Mouse (Mus musculus): ENCODE measurements around the gene Vinac1. TPM values are rescaled to one million over a fixed set of nuclear protein-coding genes. Genes with fewer than 3 reads are reported as not detected.
A peak's percentile ranks its signal among the peaks of the same experiment; 100 is the strongest.

The Vinac1 gene
- polyA plus RNA-seq (2015; fragmentation: Nextera tagmentation; extraction: Ambion mirVana): 0.09 and 0.20 TPM in 2 replicates

- no peaks in the 10 kb centered on the region for H3K9me3 ChIP-seq
- peak within 1 kb of the TSS; percentile 24; the same call in 1 of the 2 replicates for H3K27ac ChIP-seq
These were observed at the start of gene Vinac1 for GRCm38 (mm10) chr2:129047811-129048210. TSS of gene Vinac1 (minus strand) at chr2:129048172.

GRCm38 (mm10) chr2:129093926-129094724 is 46.2 kb upstream of the Vinac1 start:
- no peak for ATAC-seq (ENCODE audit: borderline replicate concordance, extremely low read depth, low FRiP score, low TSS enrichment)

More at GRCm38 (mm10) chr2:129047811-129048210, at the start of gene Vinac1:
- Histone ChIP-seq H3K27me3 (no peaks in the 10 kb centered on the region), H3K4me2 (no peak within 1 kb of the TSS), H3K36me3 (no peaks in the 10 kb centered on the region), H3K4me1 (0 out of 2 replicates have a peak, but pooled peaks cover 5% of the 10 kb centered on the region), H3K4me3 (no peak within 1 kb of the TSS), H3K9ac (no peak within 1 kb of the TSS)
- WGBS: 81% methylated on average over 8 of the region's 8 CpGs
- ATAC-seq (ENCODE audit: borderline replicate concordance, extremely low read depth, low FRiP score, low TSS enrichment): no peak

DNA sequence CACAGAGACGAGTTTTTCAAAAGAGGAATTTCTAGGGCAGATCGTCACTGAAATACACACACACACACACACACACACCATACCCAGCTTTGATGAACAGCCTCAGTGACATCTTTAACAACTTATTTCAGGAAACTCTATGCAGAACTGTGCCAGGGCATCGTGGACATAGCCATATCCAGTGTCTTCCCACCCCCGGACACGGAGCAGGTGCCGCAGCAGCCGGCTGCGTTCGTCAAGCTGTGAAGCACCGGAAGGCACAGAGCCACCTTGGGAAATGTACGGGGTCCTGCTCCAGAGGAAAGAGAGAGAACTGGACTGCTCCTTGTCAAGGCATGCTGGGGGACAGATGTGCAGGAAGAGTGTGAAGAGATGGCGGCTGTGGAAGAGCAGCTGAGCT is 44.8 kb upstream of the Vinac1 start:
- Histone ChIP-seq H3K9ac (no peak overlapping the region), H3K9me3 (no peaks in the 10 kb centered on the region), H3K36me3 (peaks cover 25% of the 10 kb centered on the region), H3K4me1 (no peaks in the 10 kb centered on the region), H3K27ac (no peak overlapping the region), H3K27me3 (no peaks in the 10 kb centered on the region), H3K4me3 (no peak overlapping the region), H3K4me2 (no peak overlapping the region)
- WGBS: 86% methylated on average over 12 of the region's 12 CpGs
- ATAC-seq (ENCODE audit: borderline replicate concordance, extremely low read depth, low FRiP score, low TSS enrichment): no peak

More at GRCm38 (mm10) chr2:129093926-129094724, 46.2 kb upstream of the Vinac1 start:
- H3K27ac ChIP-seq: no peak overlapping the region
- H3K9me3 ChIP-seq: no peaks in the 10 kb centered on the region
- H3K4me2 ChIP-seq: no peak overlapping the region
- 76% methylated on average over 18 of the region's 18 CpGs for WGBS
- H3K9ac ChIP-seq: no peak overlapping the region
- no peaks in the 10 kb centered on the region for H3K4me1 ChIP-seq
- H3K4me3 ChIP-seq: no peak overlapping the region
- H3K27me3 ChIP-seq: no peaks in the 10 kb centered on the region
- H3K36me3 ChIP-seq: peaks cover 18% of the 10 kb centered on the region

DNA sequence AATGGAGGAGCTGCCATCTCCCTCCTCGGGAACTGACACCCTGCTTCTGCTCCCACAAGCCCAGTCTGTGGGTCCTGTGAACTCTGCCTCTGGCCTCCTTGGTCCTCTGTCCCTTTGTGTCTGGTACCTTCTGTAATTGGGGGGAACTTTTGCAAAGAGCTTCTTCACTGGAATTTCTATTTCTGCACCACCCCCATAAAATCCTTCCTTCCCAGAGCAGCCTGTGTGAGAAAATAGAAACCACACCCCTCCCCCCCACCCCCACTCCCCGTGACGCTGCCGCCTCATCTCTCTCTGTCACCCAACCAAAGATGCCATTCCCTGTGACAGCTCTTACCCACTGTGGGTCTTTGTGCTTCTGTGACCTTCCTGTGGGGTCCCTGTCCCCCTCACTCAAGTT is 42.4 kb upstream of the Vinac1 start:
- peaks cover 40% of the 10 kb centered on the region for H3K36me3 ChIP-seq

DNA sequence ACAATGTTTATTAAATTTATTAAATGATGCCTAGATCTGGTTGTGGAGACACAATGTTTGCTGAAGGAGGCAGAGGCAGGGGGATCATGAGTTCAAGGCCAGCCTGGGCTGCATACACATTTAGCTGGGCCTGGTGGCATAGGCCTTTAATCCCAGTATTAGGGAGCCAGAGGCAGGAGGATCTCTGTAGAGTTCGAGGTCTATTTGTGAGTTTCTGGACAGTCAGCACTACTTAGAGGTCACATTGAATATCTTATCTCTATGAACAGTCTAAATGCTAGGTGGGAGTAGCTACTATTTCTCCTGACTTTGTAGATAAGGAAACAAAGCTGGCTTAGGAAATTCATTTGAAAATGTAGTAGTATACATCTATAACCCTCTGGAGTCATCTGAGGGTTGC is 39.5 kb upstream of the Vinac1 start:
- no peak for ATAC-seq (ENCODE audit: borderline replicate concordance, extremely low read depth, low FRiP score, low TSS enrichment)
- 86% methylated on average over 1 of the region's 1 CpGs for WGBS
- Histone ChIP-seq H3K4me2 (no peak overlapping the region), H3K9ac (no peak overlapping the region), H3K36me3 (peaks cover 34% of the 10 kb centered on the region), H3K27me3 (no peaks in the 10 kb centered on the region), H3K27ac (no peak overlapping the region), H3K4me3 (no peak overlapping the region), H3K4me1 (no peaks in the 10 kb centered on the region), H3K9me3 (no peaks in the 10 kb centered on the region)

More for the DNA sequence above, 42.4 kb upstream of the Vinac1 start:
- Histone ChIP-seq H3K9me3 (no peaks in the 10 kb centered on the region), H3K4me3 (no peak overlapping the region), H3K4me1 (no peaks in the 10 kb centered on the region), H3K27ac (no peak overlapping the region), H3K27me3 (no peaks in the 10 kb centered on the region), H3K9ac (no peak overlapping the region), H3K4me2 (no peak overlapping the region)
- ATAC-seq (ENCODE audit: borderline replicate concordance, extremely low read depth, low FRiP score, low TSS enrichment): no peak
- 65% methylated on average over 4 of the region's 4 CpGs for WGBS

DNA sequence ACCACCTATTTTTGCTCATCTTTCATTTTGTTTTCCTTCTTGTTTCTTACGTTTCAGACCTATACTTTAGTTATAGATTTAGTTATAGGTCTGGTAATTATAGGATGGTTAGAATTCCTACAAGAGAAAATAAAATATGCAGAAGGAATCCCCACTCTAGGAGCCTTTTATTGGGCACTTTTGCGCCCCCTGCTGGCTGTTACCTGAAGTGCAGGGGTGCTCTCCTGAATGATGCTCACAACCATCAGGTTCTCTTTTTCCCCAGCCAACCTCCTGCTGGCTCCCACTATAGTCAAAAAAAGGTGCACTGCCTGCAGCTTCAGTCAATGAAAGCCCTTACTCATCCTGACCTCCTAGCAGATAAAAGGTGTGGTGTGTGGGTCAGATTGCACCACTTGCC is 37.0 kb upstream of the Vinac1 start:
- Histone ChIP-seq H3K9ac (no peak overlapping the region), H3K9me3 (no peaks in the 10 kb centered on the region), H3K36me3 (peaks cover 42% of the 10 kb centered on the region), H3K4me3 (no peak overlapping the region), H3K4me1 (no peaks in the 10 kb centered on the region), H3K4me2 (no peak overlapping the region), H3K27me3 (no peaks in the 10 kb centered on the region), H3K27ac (no peak overlapping the region)
- 46% methylated on average over 2 of the region's 2 CpGs for WGBS
- ATAC-seq (ENCODE audit: borderline replicate concordance, extremely low read depth, low FRiP score, low TSS enrichment): no peak

DNA sequence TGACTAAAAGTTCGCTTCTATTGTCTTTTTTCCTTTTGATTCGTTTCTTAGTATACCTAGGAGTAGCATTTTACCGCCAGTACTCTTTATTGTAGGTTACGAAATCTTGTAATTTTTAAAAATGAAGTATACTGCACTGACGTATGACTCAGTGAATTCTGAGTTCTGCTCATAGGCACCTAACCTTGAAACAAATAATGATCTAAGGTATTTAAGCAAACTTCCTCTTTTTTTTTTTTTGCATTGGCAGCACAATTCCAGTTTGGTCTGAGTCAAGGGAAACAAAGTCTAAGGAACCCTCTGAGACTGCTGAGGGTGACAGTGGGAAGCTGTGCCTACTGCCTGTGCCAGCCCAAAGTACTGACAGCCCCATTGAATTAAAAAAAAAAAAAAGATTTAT is 35.5 kb upstream of the Vinac1 start:
- H3K4me1 ChIP-seq: no peaks in the 10 kb centered on the region
- no peak overlapping the region for H3K27ac ChIP-seq
- no peak overlapping the region for H3K4me3 ChIP-seq
- no peak for ATAC-seq (ENCODE audit: borderline replicate concordance, extremely low read depth, low FRiP score, low TSS enrichment)
- H3K36me3 ChIP-seq: peaks cover 45% of the 10 kb centered on the region
- no peaks in the 10 kb centered on the region for H3K9me3 ChIP-seq
- H3K9ac ChIP-seq: no peak overlapping the region
- no peaks in the 10 kb centered on the region for H3K27me3 ChIP-seq
- 87% methylated on average over 5 of the region's 5 CpGs for WGBS
- no peak overlapping the region for H3K4me2 ChIP-seq

GRCm38 (mm10) chr2:129081097-129081496 is 33.1 kb upstream of the Vinac1 start:
- peaks cover 57% of the 10 kb centered on the region for H3K36me3 ChIP-seq
- WGBS: 67% methylated on average over 13 of the region's 13 CpGs
- no peak for ATAC-seq (ENCODE audit: borderline replicate concordance, extremely low read depth, low FRiP score, low TSS enrichment)
- H3K4me3 ChIP-seq: no peak overlapping the region
- no peaks in the 10 kb centered on the region for H3K27me3 ChIP-seq
- H3K27ac ChIP-seq: no peak overlapping the region
- no peak overlapping the region for H3K4me2 ChIP-seq
- no peaks in the 10 kb centered on the region for H3K4me1 ChIP-seq
- H3K9me3 ChIP-seq: no peaks in the 10 kb centered on the region
- no peak overlapping the region for H3K9ac ChIP-seq

DNA sequence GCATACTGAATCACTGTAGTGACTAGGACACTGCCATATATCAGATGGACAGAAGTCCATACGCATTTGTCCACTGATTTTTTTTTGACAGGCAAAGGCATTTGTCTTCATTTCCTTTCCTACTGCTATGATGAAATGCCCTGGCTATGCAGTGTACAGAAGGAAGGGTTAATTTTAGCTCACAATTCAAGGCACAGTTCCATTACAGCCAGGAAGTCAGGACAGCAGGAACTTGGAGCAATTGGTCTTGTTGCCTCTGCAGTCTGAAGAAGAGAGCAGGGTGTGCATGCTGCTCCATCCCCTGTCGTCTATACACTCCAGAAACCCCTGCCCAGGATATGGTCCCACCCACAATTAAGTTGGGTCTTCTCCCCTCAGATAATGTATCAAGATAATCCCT is 31.2 kb upstream of the Vinac1 start:
- no peak overlapping the region for H3K4me3 ChIP-seq
- H3K4me2 ChIP-seq: no peak overlapping the region
- H3K36me3 ChIP-seq: peaks cover 44% of the 10 kb centered on the region
- no peaks in the 10 kb centered on the region for H3K9me3 ChIP-seq
- H3K9ac ChIP-seq: no peak overlapping the region
- 62% methylated on average over 2 of the region's 2 CpGs for WGBS
- no peak overlapping the region for H3K27ac ChIP-seq
- no peaks in the 10 kb centered on the region for H3K27me3 ChIP-seq
- peak; percentile 55; the same call in 1 of the 2 replicates for ATAC-seq (ENCODE audit: borderline replicate concordance, extremely low read depth, low FRiP score, low TSS enrichment)
- H3K4me1 ChIP-seq: no peaks in the 10 kb centered on the region

DNA sequence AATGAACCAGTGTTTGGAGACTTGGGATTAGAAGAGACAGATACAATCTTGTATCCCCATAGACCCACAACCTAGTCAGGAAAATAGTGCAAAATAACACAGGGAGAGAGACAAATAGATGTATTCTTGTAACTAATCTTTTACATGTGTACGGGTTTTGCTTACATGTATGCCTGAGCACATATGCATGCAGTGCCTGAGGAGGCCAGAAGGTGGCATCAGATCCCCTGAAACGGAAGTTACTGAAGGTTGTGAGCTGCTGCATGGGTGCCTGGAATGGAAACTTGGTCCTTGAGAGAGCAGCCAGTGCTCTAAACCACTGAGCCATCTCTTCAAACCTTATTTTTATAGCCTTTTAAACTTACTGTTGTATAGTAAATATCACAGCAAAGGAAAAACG is 30.3 kb upstream of the Vinac1 start:
- no peak for ATAC-seq (ENCODE audit: borderline replicate concordance, extremely low read depth, low FRiP score, low TSS enrichment)
- Histone ChIP-seq H3K9me3 (no peaks in the 10 kb centered on the region), H3K27me3 (no peaks in the 10 kb centered on the region), H3K9ac (no peak overlapping the region), H3K36me3 (peaks cover 44% of the 10 kb centered on the region), H3K4me3 (no peak overlapping the region), H3K4me2 (no peak overlapping the region), H3K27ac (no peak overlapping the region), H3K4me1 (no peaks in the 10 kb centered on the region)
- 80% methylated on average over 3 of the region's 3 CpGs for WGBS

GRCm38 (mm10) chr2:129070296-129070695 is 22.3 kb upstream of the Vinac1 start:
- 81% methylated on average over 3 of the region's 3 CpGs for WGBS
- no peaks in the 10 kb centered on the region for H3K36me3 ChIP-seq
- H3K27ac ChIP-seq: no peak overlapping the region
- no peak overlapping the region for H3K9ac ChIP-seq
- H3K4me2 ChIP-seq: no peak overlapping the region
- H3K9me3 ChIP-seq: no peaks in the 10 kb centered on the region
- H3K4me1 ChIP-seq: peaks cover 14% of the 10 kb centered on the region; the same call in 1 of the 2 replicates
- no peak overlapping the region for H3K4me3 ChIP-seq
- no peaks in the 10 kb centered on the region for H3K27me3 ChIP-seq
- ATAC-seq (ENCODE audit: borderline replicate concordance, extremely low read depth, low FRiP score, low TSS enrichment): no peak

- H3K4me3 ChIP-seq: peak overlapping the region; percentile 93
- 1% methylated on average over 20 of the region's 20 CpGs for WGBS
- peak overlapping the region; percentile 79 for H3K9ac ChIP-seq
- no peaks in the 10 kb centered on the region for H3K36me3 ChIP-seq
- H3K9me3 ChIP-seq: no peaks in the 10 kb centered on the region
- H3K27me3 ChIP-seq: no peaks in the 10 kb centered on the region
- H3K4me1 ChIP-seq: peaks cover 19% of the 10 kb centered on the region; the same call in 1 of the 2 replicates
- peak; percentile 84 for ATAC-seq (ENCODE audit: borderline replicate concordance, extremely low read depth, low FRiP score, low TSS enrichment)
- peak overlapping the region; percentile 82 for H3K4me2 ChIP-seq
- H3K27ac ChIP-seq: peak overlapping the region; percentile 64
These were observed 18.4 kb upstream of the Vinac1 start for GRCm38 (mm10) chr2:129066326-129066725.
